Mouse (Mus musculus) limb, embryonic 15.5 days (tissue): ENCODE measurements around the gene Fam243. TPM values are rescaled to one million over a fixed set of nuclear protein-coding genes. Genes with fewer than 3 reads are reported as not detected.
A peak's percentile ranks its signal among the peaks of the same experiment; 100 is the strongest.

ENCODE experiments used
- ATAC-seq: fragments of 200-750 bp; cut with Nextera tagmentation; 2 replicates; pipeline ENCODE4 v1.8.0; 2017; ENCODE audit warnings: low read depth, moderate TSS enrichment; ENCODE audit not compliant: insufficient number of reproducible peaks, low FRiP score, low TSS enrichment
- H3K27ac ChIP-seq: fragments of 300-500 bp; sonication (generic); 2 replicates; pipeline ENCODE4 v1.5.1; 2015; ENCODE audit warnings: moderate library complexity, mild to moderate bottlenecking, inconsistent platforms
- H3K27me3 ChIP-seq: fragments of 300-500 bp; sonication (generic); 2 replicates; pipeline ENCODE4 v1.6.1; 2015; ENCODE audit warnings: inconsistent platforms
- H3K36me3 ChIP-seq: fragments of 300-500 bp; sonication (generic); 2 replicates; pipeline ENCODE4 v1.6.1; 2015; ENCODE audit warnings: inconsistent platforms
- H3K4me1 ChIP-seq: fragments of 300-500 bp; sonication (generic); 2 replicates; pipeline ENCODE4 v1.6.1; 2015; ENCODE audit warnings: inconsistent platforms
- H3K4me2 ChIP-seq: fragments of 300-500 bp; sonication (generic); 2 replicates; pipeline ENCODE4 v1.6.1; 2015; ENCODE audit warnings: mild to moderate bottlenecking, inconsistent platforms
- H3K4me3 ChIP-seq: fragments of 300-500 bp; sonication (generic); 2 replicates; pipeline ENCODE4 v1.5.1; 2015; ENCODE audit warnings: mild to moderate bottlenecking, inconsistent platforms
- H3K9ac ChIP-seq: fragments of 300-500 bp; sonication (generic); 2 replicates; pipeline ENCODE4 v1.6.1; 2015; ENCODE audit warnings: inconsistent platforms
- H3K9me3 ChIP-seq: fragments of 300-500 bp; sonication (generic); 2 replicates; pipeline ENCODE4 v1.6.1; 2016; ENCODE audit warnings: inconsistent platforms
- WGBS: fragments of 180-500 bp; shearing (Covaris S2); methylation state at CpG from one replicate; pipeline ENCODE4 v1.1.7; 2015; 5-methylcytosine and 5-hydroxymethylcytosine counted together
- polyA plus RNA-seq: library from polyadenylated mRNA; unstranded; fragments of >200 nt; fragmentation: Nextera tagmentation; extraction: Ambion mirVana; gene quantifications from 2 replicates; pipeline ENCODE4 v1.2.1, GENCODE M21; 2015

The Fam243 gene
- polyA plus RNA-seq, 1 experiment from 2014 or later, result not detected

DNA sequence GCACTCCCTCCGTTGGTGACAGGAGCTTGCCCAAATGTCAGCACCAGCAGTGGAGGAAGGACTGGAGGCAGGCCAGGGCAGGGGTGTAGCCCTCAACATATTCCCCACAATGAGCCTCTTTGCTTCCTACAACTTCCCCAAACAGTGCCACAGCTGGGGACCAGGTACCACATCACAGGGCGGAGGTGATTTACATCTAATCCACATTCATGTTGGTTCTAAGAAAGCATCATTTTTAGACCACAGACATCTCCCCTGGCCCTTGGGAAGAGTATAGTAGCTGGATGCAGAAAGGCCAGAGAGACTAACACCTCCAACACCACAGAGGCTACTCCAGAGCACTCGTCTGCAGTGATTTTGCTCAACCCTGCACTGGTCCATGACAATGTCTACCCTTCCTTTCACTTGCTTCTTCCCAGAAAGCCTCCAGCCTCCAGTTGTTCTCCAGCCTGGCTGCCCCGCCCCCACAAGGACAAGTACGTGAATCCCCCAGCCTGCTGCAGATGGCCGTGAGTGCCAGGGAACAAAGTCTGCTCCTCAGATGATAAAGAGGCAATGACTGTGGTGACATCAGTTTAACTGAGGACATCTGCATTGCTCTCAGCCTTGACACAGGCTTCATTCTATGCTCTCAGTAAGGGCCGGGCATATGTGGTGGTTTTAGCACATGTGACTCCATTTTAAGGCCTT lies 5.0 kb downstream of the Fam243 start:
- no peaks in the 10 kb centered on the region for H3K9me3 ChIP-seq
- WGBS, result 70% methylated on average over 7 of the region's 7 CpGs
- no peak overlapping the region for H3K27ac ChIP-seq
- ATAC-seq, result no peak
- H3K4me3 ChIP-seq, result no peak overlapping the region
- no peak overlapping the region for H3K4me2 ChIP-seq
- no peak overlapping the region for H3K9ac ChIP-seq
- H3K4me1 ChIP-seq, result peaks cover 7% of the 10 kb centered on the region; the same call in 1 of the 2 replicates
- no peaks in the 10 kb centered on the region for H3K27me3 ChIP-seq
- peaks cover 24% of the 10 kb centered on the region for H3K36me3 ChIP-seq

DNA sequence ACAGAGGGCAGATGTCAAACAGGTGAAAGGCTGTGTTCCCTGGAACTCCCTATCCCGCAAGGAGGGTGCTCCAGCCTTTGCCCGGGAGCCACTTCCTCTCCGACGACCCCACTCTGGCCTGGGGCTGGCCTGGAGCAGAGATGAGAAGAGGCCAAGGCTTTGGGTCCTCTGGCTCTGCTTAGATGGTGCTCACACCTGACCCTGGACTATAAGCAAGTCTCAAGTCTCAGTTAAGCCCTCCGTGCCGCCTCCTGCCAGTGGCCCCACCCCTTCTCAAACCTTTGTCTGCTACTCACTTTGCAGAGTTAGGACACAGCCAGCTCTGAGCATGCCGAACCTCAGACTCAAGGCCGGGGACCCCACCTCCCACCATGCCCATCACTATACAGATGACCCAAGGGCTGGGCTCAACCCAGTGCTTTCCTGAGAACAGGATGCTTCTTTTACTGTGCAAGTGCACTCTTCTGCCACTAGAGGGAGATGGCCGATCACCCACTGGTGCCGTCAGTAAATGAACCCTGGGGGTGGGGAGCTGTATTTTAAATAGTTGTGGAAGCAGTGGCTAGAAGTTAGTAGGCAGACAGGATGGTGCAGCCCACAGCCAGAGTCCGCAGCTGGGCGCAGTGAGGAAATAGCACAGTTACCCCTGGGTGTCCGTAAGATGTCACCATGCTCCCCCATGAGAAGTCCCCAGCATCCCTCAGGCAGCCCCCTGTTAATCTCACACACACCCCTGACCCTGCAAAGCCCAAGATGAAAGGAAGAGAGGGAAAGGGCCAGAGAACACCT lies 7.1 kb downstream of the Fam243 start:
- WGBS, result 46% methylated on average over 13 of the region's 13 CpGs
- H3K27me3 ChIP-seq, result no peaks in the 10 kb centered on the region
- ATAC-seq, result peak; percentile 46; the same call in 1 of the 2 replicates
- no peak overlapping the region for H3K4me2 ChIP-seq
- no peaks in the 10 kb centered on the region for H3K9me3 ChIP-seq
- H3K9ac ChIP-seq, result no peak overlapping the region
- H3K36me3 ChIP-seq, result peaks cover 39% of the 10 kb centered on the region
- no peak overlapping the region for H3K4me3 ChIP-seq
- H3K4me1 ChIP-seq, result peaks cover 7% of the 10 kb centered on the region; the same call in 1 of the 2 replicates
- no peak overlapping the region for H3K27ac ChIP-seq

DNA sequence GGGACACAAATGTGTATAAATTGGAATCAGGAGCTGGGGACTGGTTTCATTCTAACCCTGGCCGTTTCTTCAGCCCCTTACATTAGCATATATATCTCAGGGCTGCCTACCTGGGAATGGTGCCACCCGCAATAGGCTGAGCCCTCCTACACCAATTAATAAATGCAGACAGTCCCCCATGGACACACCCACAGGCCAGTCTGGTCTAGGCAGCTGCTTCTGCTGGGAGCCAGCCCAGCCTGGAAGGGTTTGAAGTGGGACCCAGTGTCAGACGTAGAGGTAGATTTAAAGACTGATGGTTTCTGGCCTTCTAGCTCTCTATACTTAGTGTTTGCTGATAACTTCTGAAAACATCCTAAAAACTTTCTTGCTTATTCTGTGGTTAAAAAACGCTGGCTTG lies 12.1 kb downstream of the Fam243 start:
- no peaks in the 10 kb centered on the region for H3K9me3 ChIP-seq
- no peak overlapping the region for H3K4me3 ChIP-seq
- no peak overlapping the region for H3K9ac ChIP-seq
- H3K27ac ChIP-seq, result no peak overlapping the region
- H3K27me3 ChIP-seq, result no peaks in the 10 kb centered on the region
- ATAC-seq, result no peak
- WGBS, result 35% methylated on average over 4 of the region's 4 CpGs
- H3K4me1 ChIP-seq, result 0 out of 2 replicates have a peak, but pooled peaks cover 3% of the 10 kb centered on the region
- peaks cover 78% of the 10 kb centered on the region for H3K36me3 ChIP-seq
- no peak overlapping the region for H3K4me2 ChIP-seq

DNA sequence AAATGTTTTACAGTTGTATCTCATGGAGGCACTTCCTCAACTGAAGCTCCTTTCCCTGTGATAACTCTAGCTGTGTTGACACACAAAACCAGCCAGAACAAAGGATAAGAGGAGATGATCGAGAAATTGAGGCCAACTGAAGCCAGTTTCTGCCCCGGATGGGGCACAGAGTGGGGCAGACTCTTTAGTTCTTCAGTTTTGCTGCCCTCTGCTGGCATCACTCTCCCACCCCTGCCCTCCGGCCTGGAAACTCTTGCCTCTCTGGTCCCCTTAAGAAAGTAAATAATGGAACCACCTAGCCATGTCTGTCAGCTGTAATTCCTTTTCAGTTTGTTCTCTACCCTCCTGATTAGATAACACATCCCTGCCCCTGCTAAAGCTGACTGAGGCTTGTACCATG lies 13.3 kb downstream of the Fam243 start:
- 85% methylated on average over 3 of the region's 3 CpGs for WGBS
- Histone ChIP-seq H3K9ac (no peak overlapping the region), H3K27ac (no peak overlapping the region), H3K4me3 (no peak overlapping the region), H3K4me1 (peaks cover 1% of the 10 kb centered on the region), H3K36me3 (peaks cover 71% of the 10 kb centered on the region), H3K4me2 (no peak overlapping the region), H3K9me3 (no peaks in the 10 kb centered on the region), H3K27me3 (no peaks in the 10 kb centered on the region)
- ATAC-seq, result no peak

DNA sequence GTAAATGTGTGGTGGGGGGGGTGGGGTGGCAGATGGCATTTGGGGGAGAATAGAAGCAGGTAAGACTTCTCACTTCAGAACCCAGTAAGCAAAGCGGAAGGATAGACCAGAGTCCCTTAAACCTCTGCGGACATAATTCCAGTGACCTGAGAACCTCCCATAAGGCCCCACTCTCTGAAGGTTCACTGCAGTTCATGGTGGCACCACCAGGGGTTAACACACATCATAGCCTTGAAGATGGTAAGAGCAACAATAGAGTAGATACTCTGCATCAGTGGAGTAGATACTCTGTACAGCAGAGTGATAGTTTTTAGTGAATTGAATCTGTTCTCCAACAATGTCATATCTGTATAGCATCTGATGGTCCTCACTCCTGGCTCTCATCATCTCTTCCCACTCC lies 15.7 kb downstream of the Fam243 start:
- no peaks in the 10 kb centered on the region for H3K27me3 ChIP-seq
- 86% methylated on average over 2 of the region's 2 CpGs for WGBS
- H3K4me2 ChIP-seq, result no peak overlapping the region
- ATAC-seq, result no peak
- peaks cover 14% of the 10 kb centered on the region for H3K4me1 ChIP-seq
- peaks cover 47% of the 10 kb centered on the region for H3K36me3 ChIP-seq
- H3K27ac ChIP-seq, result no peak overlapping the region
- H3K9me3 ChIP-seq, result no peaks in the 10 kb centered on the region
- no peak overlapping the region for H3K9ac ChIP-seq
- no peak overlapping the region for H3K4me3 ChIP-seq

DNA sequence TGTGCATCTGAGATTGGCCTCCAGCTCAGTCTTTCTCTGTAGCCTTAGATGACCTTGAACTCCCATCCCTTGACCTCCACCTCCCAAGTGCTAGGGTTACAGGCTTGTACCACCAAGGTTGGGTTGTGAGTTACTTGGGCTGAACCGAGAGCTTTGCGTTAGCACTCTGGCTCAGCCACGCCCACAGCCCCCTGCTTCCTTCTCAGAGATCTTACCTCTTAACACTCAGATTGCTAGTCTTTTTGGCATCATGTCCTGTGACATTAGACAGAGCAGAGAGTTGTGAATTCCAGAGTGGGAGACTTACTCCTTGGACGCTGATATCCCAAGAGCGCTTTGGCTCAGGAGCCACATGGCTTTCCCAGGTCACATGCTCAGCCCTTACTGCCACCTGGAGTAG lies 18.7 kb downstream of the Fam243 start:
- 52% methylated on average over 5 of the region's 5 CpGs for WGBS
- no peaks in the 10 kb centered on the region for H3K9me3 ChIP-seq
- no peak for ATAC-seq
- H3K4me1 ChIP-seq, result peaks cover 16% of the 10 kb centered on the region
- peak overlapping the region; percentile 71 for H3K4me2 ChIP-seq
- H3K36me3 ChIP-seq, result peaks cover 24% of the 10 kb centered on the region
- H3K9ac ChIP-seq, result no peak overlapping the region
- peak overlapping the region; percentile 61; the same call in 1 of the 2 replicates for H3K4me3 ChIP-seq
- H3K27me3 ChIP-seq, result no peaks in the 10 kb centered on the region
- no peak overlapping the region for H3K27ac ChIP-seq

DNA sequence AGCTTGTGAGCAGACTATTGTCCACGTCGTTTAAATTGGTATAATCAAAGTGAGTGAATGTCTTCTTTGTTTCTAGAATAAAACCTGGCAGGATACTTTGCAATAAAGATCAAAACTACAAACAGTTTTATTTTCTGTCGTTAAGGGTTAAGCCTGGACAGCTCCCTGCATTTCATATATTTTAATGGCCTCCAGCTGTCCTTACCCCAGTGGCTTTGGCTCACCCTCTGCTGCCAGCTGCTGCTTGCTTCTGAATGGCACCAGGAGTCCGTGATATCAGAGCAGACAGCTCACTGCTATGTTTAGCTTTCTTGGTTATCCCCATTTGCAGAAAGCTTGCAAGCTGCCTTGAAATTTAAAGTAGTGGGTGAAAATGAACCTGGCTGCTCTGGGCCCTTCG lies 19.3 kb downstream of the Fam243 start:
- Histone ChIP-seq H3K4me3 (peak overlapping the region; percentile 61), H3K4me1 (peaks cover 16% of the 10 kb centered on the region), H3K27ac (peak overlapping the region; percentile 67), H3K27me3 (no peaks in the 10 kb centered on the region), H3K9ac (peak overlapping the region; percentile 76), H3K36me3 (peaks cover 19% of the 10 kb centered on the region), H3K4me2 (peak overlapping the region; percentile 71), H3K9me3 (no peaks in the 10 kb centered on the region)
- WGBS, result 21% methylated on average over 5 of the region's 5 CpGs
- ATAC-seq, result no peak

DNA sequence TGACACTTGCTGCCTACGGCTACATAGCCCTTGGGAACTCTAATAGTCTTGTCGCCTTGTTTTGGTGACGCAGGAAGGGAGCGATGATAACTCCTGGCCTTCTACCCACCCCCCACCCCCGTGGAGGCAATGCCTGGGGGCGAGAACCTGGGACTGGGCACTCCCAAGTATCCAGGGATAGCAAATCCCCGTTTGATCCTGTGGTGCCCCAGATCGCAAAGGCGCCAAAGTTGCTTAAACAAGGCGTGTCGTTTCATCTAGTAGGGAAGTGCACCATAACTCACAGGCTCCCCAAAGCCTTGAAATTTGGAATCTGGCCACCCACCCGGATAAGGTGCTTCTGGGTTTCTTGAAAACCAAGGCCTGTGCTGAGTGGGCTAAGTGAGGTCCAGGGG lies 19.8 kb downstream of the Fam243 start:
- peak overlapping the region; percentile 71 for H3K4me2 ChIP-seq
- peaks cover 13% of the 10 kb centered on the region for H3K36me3 ChIP-seq
- WGBS, result under 1% methylated on average over 12 of the region's 12 CpGs
- peak overlapping the region; percentile 76 for H3K9ac ChIP-seq
- peak overlapping the region; percentile 67 for H3K27ac ChIP-seq
- peak overlapping the region; percentile 61 for H3K4me3 ChIP-seq
- no peaks in the 10 kb centered on the region for H3K27me3 ChIP-seq
- no peaks in the 10 kb centered on the region for H3K9me3 ChIP-seq
- peak; percentile 45; the same call in 1 of the 2 replicates for ATAC-seq
- H3K4me1 ChIP-seq, result peaks cover 16% of the 10 kb centered on the region

DNA sequence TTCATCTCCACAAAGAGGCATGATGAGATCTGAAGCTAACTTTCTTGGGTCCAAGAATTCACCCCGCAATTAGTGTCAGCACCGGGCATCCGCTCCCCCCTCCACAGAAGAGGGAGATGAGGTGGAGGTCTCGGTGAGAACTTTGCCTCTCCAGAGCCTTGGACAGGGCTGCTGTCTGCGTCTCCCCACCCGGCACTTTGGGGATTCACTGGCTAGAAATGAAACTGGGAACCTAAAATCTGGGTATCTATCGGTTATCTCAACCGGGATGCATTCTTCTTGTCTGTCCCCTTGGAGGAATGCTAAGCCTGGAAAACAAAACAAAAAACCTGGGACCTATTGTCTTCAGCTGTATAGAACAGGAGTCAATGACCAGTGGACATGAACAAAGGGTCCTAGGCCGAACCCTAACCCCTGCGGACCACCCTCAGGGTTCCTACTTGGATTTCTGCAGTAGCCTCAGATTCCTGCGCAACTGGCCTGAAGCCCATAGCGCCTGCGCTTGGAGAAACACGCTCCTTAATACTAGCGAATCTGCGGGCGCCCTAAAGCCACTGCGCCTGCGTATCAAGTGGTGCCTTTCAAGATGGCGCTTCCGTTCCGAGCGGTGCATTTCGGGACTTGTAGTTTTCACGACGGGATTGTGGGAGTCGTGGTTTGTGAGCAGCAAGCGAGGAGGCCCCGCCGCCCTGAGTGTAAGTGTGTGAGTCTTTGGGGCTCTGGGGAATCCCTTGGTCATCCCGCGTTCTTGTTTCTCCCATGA lies 20.4 kb downstream of the Fam243 start, which contains the start of gene Smim11:
Gene Smim11, plus strand, starts transcription at position 638 of the 763 bp plus-strand sequence.
- H3K4me3 ChIP-seq, result peak within 1 kb of the TSS; percentile 61
- peak within 1 kb of the TSS; percentile 67 for H3K27ac ChIP-seq
- peak within 1 kb of the TSS; percentile 76 for H3K9ac ChIP-seq
- peak; percentile 86 for ATAC-seq
- peaks cover 16% of the 10 kb centered on the region for H3K4me1 ChIP-seq
- H3K36me3 ChIP-seq, result peaks cover 7% of the 10 kb centered on the region
- no peaks in the 10 kb centered on the region for H3K9me3 ChIP-seq
- H3K27me3 ChIP-seq, result no peaks in the 10 kb centered on the region
- peak within 1 kb of the TSS; percentile 71 for H3K4me2 ChIP-seq
- 11% methylated on average over 32 of the region's 32 CpGs for WGBS

DNA sequence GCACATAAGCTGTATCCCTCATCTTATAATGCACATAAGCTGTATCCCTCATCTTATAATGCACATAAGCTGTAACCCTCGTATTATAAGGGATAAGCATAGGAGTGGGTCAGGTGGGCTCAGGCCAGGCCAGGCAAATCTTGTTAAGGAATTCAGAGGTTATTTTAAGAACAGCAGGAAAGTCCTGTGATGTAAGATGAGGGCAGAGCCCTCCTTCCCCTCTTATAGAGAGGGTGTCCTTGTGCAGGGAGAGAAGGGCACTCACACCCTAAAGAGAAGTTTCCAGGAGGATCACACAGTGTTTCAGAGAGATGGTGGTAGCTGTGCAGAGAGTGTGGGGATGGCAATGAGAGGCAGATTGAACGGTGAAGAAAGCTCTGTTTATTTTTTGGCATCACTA lies 25.9 kb downstream of the Fam243 start:
- H3K4me3 ChIP-seq, result no peak overlapping the region
- no peak overlapping the region for H3K9ac ChIP-seq
- H3K36me3 ChIP-seq, result no peaks in the 10 kb centered on the region
- H3K4me1 ChIP-seq, result 0 out of 2 replicates have a peak, but pooled peaks cover under 1% of the 10 kb centered on the region
- no peak for ATAC-seq
- WGBS, result 71% methylated on average over 2 of the region's 2 CpGs
- H3K27ac ChIP-seq, result no peak overlapping the region
- no peak overlapping the region for H3K4me2 ChIP-seq
- H3K27me3 ChIP-seq, result no peaks in the 10 kb centered on the region
- H3K9me3 ChIP-seq, result no peaks in the 10 kb centered on the region

DNA sequence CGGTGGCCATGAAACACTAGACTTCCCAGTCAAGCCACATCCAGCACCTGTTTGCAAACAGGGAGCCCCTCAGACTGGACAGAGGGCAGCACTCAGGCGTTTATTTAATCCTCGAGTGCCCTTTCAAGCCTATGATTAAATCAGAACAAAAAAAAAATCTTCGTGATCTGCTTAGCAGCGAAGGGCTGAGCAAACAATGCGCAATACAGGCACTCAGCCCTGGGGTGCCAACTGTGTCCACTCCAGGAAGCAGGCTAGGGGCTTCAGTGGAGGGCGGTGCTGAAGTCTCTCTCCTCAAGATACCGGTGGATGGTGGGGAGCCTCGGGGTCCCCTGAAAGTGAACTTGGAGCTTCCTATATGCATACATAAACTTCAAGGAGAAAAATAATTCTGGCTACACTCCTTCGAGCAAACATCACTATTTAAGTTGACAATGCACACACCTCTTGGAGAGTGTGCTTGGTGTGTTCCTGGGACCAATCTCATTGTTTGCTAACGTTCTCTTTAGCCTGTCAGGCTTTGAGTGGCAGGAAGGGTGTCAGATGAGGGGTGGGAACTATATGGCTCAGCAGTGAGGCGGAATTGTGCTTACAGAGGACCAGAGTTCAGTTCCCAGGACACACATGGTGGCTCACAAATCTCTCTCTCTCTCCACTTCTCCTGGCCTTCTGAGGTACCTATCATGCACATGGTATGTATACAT lies 26.8 kb downstream of the Fam243 start:
- Histone ChIP-seq H3K4me3 (no peak overlapping the region), H3K4me2 (no peak overlapping the region), H3K27ac (no peak overlapping the region), H3K4me1 (no peaks in the 10 kb centered on the region), H3K9ac (no peak overlapping the region), H3K9me3 (no peaks in the 10 kb centered on the region), H3K27me3 (no peaks in the 10 kb centered on the region), H3K36me3 (no peaks in the 10 kb centered on the region)
- no peak for ATAC-seq
- 71% methylated on average over 12 of the region's 12 CpGs for WGBS
